Mouse (Mus musculus) hindbrain, embryonic 12.5 days (tissue): Measurements from ENCODE around the gene Ncoa4. TPM values are rescaled to one million over a fixed set of nuclear protein-coding genes. Genes with fewer than 3 reads are reported as not detected.
A peak's percentile ranks its signal among the peaks of the same experiment; 100 is the strongest.
"Not testable (repeated sequence)": the region's sequence is repeated elsewhere in the genome, so short reads cannot be mapped to it uniquely, and the experiment has no call there.

Source experiments
- ATAC-seq: fragments of 200-750 bp; cut with Nextera tagmentation; 2 replicates; pipeline ENCODE4 v1.8.0; 2017; ENCODE audit warnings: moderate TSS enrichment; ENCODE audit not compliant: low FRiP score
- H3K27ac ChIP-seq: fragments of 300-500 bp; sonication (generic); 2 replicates; pipeline ENCODE4 v1.5.1; 2016; ENCODE audit warnings: mild to moderate bottlenecking
- H3K27me3 ChIP-seq: fragments of 300-500 bp; sonication (generic); 2 replicates; pipeline ENCODE4 v1.6.1; 2016; ENCODE audit warnings: mild to moderate bottlenecking
- H3K36me3 ChIP-seq: fragments of 300-500 bp; sonication (generic); 2 replicates; pipeline ENCODE4 v1.6.1; 2016; ENCODE audit warnings: mild to moderate bottlenecking
- H3K4me1 ChIP-seq: fragments of 300-500 bp; sonication (generic); 2 replicates; pipeline ENCODE4 v1.6.1; 2016
- H3K4me2 ChIP-seq: fragments of 300-500 bp; sonication (generic); replicated peaks from 2 replicates; pipeline ENCODE4 v1.6.1; 2016; ENCODE audit warnings: mild to moderate bottlenecking
- H3K4me3 ChIP-seq: fragments of 300-500 bp; sonication (generic); 2 replicates; pipeline ENCODE4 v1.5.1; 2016; ENCODE audit warnings: mild to moderate bottlenecking
- H3K9ac ChIP-seq: fragments of 300-500 bp; sonication (generic); 2 replicates; pipeline ENCODE4 v1.6.1; 2016; ENCODE audit warnings: mild to moderate bottlenecking, moderate library complexity
- H3K9me3 ChIP-seq: fragments of 300-500 bp; sonication (generic); replicated peaks from 2 replicates; pipeline ENCODE4 v1.6.1; 2016; ENCODE audit warnings: mild to moderate bottlenecking
- WGBS: fragments of 180-500 bp; shearing (Covaris S2); methylation state at CpG from one replicate; pipeline ENCODE4 v1.1.7; 2016; 5-methylcytosine and 5-hydroxymethylcytosine counted together
- polyA plus RNA-seq: library from polyadenylated mRNA; unstranded; fragments of >200 nt; fragmentation: Nextera tagmentation; extraction: Ambion mirVana; gene quantifications from 2 replicates; pipeline ENCODE4 v1.2.1, GENCODE M21; 2016

The Ncoa4 gene
- polyA plus RNA-seq = 96.2 and 99.4 TPM in 2 replicates

DNA sequence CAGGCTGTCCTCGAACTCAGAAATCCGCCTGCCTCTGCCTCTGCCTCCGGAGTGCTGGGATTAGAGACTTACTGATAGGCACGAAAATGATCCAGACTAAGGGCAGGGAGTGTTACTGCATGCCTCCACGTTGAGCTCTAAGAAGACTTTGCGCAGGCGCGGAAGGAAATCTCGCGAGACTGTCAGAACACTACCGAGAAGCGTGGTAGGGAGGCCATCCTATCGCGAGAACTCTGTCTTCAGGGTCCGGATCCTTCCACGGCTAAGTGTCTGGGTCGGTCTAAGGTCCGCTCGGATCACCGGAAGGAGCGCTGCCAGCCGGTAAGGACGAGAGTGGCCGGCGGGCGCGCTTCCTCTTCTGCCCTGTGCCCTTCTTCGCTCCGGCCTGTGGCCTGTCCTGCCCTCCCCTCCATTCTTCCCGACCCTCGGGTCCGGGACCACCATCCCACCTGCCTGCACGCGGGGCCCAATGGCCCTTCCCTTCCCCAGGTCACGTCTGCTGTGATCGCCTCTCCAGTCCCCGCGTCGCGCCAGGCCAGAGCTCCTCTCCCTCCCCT lies at the start of gene Ncoa4:
Ncoa4 (plus strand) TSS at position 176 of the 557 bp plus-strand sequence.
- Histone ChIP-seq H3K9me3 (no peaks in the 10 kb centered on the region), H3K27me3 (no peaks in the 10 kb centered on the region; the same call in 1 of the 2 replicates), H3K9ac (peak within 1 kb of the TSS; percentile 88), H3K27ac (peak within 1 kb of the TSS; percentile 79), H3K36me3 (no peaks in the 10 kb centered on the region), H3K4me1 (peaks cover 22% of the 10 kb centered on the region), H3K4me2 (peak within 1 kb of the TSS; percentile 88), H3K4me3 (peak within 1 kb of the TSS; percentile 76)
- ATAC-seq = peak; percentile 98
- WGBS = 0% methylated on average over 40 of the region's 40 CpGs

DNA sequence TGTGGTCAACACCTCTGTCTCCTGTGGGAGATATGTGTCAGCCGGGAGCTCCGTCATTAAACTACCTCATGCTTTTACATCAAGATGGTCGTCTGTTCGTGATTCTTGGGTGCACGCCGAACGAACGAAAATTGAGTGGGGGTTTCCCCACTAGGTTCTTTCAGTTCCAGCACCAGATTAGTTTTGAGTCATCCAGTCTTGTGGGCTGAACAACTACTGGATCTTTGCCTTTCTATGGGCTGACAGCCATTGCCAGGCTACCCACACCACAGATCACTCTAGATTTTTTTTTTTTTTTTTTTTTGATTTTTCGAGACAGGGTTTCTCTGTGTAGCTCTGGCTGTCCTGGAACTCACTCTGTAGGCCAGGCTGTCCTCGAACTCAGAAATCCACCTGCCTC lies 47.5 kb upstream of the Ncoa4 start:
- not testable (repeated sequence) for H3K36me3 ChIP-seq, ATAC-seq, H3K4me1 ChIP-seq, H3K4me2 ChIP-seq, H3K27ac ChIP-seq, H3K4me3 ChIP-seq, H3K9ac ChIP-seq, H3K27me3 ChIP-seq, H3K9me3 ChIP-seq
- 88% methylated on average over 10 of the region's 10 CpGs for WGBS

DNA sequence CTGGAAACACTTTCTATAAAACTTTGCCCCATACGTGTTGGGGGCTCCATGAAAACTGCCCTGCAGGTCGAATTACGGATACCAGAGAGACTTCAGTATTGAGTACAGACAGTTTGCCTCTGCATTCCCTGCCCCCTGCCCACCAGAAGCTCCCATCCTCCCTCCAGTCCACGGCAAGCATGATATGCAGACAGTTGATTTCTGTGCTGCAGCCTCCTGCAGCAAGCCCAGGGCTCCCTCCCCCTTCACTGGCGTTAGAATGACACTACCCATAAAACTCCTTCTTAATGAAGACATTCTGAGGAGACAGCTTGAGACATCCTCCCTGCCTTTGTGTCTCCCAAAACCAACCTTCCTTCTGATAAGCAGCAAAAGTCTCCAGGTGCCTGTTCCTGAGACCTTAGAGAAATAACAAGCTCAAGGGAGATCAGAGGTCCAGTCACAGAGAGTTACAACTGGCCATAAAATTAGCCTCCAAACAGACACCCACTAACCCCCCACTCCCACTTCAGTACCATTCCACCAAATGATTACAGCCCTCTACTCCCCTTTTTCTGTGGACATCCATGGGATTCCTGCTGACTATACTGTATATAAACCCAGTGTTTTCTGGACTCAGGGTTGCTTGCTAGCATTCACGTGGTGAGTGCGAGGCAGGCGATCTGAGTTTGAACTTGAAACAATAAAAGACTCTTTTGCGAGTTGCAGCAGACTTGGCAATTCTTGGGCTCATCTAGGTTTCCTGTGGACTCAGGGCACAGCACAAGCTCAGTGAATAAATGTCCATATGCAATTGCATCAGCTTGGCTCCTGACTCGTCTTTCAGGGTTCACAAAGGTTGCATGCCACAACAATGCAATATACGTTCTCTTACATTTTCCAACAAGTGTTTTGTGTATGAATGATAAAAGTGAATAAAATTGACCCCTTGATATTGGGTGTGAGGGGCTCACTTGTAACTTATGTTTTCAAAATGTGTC lies 38.4 kb upstream of the Ncoa4 start:
- Histone ChIP-seq H3K4me2 (no peak overlapping the region), H3K27me3 (no peaks in the 10 kb centered on the region), H3K4me1 (no peaks in the 10 kb centered on the region), H3K9me3 (no peaks in the 10 kb centered on the region), H3K9ac (no peak overlapping the region), H3K36me3 (no peaks in the 10 kb centered on the region), H3K4me3 (no peak overlapping the region), H3K27ac (no peak overlapping the region)
- WGBS = 69% methylated on average over 11 of the region's 11 CpGs
- no peak for ATAC-seq

DNA sequence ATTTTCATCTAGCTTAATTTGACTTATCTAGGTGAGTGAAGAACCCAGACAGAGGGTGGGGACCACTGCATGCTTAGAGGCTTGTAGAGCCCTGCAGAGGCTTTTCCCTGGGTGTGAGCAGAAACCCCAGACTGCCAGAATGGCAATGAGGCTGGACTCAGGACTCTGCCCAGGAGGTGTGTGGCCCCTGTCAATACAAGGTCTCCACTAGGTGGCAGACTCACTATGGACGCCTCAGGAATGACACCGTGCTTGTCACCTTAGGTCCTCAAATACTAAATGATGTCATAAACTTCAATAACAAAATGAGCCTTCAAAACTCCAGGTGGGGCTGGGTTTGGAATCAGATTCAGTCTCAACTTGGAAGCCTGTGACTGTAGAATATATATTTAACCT lies 37.7 kb upstream of the Ncoa4 start:
- H3K4me2 ChIP-seq = no peak overlapping the region
- WGBS = 51% methylated on average over 2 of the region's 2 CpGs
- no peaks in the 10 kb centered on the region for H3K27me3 ChIP-seq
- no peak overlapping the region for H3K9ac ChIP-seq
- H3K4me3 ChIP-seq = no peak overlapping the region
- no peaks in the 10 kb centered on the region for H3K36me3 ChIP-seq
- H3K27ac ChIP-seq = no peak overlapping the region
- no peaks in the 10 kb centered on the region for H3K4me1 ChIP-seq
- H3K9me3 ChIP-seq = no peaks in the 10 kb centered on the region
- ATAC-seq = no peak

DNA sequence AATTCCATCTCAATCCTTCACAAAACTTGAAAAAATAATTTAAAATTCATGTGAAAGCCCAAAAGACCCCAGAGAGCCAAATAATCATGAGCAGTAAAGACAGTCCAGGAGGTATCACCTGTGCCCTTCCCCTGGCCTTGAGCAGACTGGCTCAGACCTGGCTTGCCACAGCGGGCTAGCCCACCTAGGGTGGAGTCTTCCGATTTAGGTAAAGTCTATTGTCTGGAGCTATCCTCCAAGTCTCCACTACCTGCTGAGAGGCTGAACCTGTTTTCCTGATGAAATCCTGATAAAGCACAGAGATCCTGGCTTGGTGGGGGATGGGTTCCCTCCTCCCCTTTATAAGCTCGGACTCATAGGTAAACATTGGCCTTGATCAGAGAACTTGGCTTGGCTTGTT lies 35.4 kb upstream of the Ncoa4 start:
- WGBS = 70% methylated on average over 3 of the region's 3 CpGs
- ATAC-seq = no peak
- Histone ChIP-seq H3K27ac (no peak overlapping the region), H3K4me2 (no peak overlapping the region), H3K4me3 (no peak overlapping the region), H3K9me3 (no peaks in the 10 kb centered on the region), H3K27me3 (no peaks in the 10 kb centered on the region), H3K36me3 (no peaks in the 10 kb centered on the region), H3K9ac (no peak overlapping the region), H3K4me1 (no peaks in the 10 kb centered on the region)

DNA sequence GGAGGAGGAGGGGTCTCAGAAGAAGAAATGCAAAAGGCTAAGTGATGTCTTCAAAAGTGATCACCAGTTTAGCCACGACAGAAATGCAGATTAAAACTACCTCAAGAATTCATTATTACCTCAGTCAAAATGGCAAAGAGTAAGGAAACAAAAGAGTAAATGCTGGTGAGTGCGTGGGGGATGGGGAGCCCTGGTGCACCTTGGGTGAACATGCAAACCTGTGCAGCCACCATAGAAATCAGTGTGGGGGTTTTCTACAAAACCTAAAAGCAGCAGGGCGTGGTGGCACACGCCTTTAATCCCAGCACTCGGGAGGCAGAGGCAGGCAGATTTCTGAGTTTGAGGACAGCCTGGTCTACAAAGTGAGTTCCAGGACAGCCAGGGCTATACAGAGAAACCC lies 34.4 kb upstream of the Ncoa4 start:
- not testable (repeated sequence) for H3K27ac ChIP-seq, H3K36me3 ChIP-seq, H3K4me3 ChIP-seq, H3K4me2 ChIP-seq, H3K4me1 ChIP-seq, H3K27me3 ChIP-seq, H3K9ac ChIP-seq, ATAC-seq, H3K9me3 ChIP-seq
- WGBS = 80% methylated on average over 5 of the region's 5 CpGs

DNA sequence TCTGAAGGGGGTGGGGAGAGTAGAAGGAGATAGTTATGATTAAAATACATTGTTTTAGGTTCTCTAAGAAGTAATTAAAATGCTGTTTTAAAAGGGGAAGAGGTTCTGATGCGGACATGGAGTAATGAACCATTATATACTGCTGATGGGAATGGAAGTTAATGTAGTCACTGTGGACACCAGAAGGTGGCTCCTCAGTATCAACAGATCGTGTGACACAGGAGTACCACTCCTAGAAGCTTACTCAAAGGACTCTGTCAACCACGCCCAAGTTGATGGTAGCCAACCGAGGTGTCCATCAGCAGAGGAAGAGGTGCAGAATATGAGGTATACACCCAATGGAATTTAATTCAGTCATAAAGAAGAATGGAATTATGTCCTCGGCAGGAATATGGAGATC lies 31.3 kb upstream of the Ncoa4 start:
- H3K4me1 ChIP-seq = no peaks in the 10 kb centered on the region
- WGBS = 83% methylated on average over 5 of the region's 5 CpGs
- H3K36me3 ChIP-seq = no peaks in the 10 kb centered on the region
- H3K27me3 ChIP-seq = no peaks in the 10 kb centered on the region
- H3K4me3 ChIP-seq = no peak overlapping the region
- H3K4me2 ChIP-seq = no peak overlapping the region
- H3K27ac ChIP-seq = no peak overlapping the region
- no peak for ATAC-seq
- H3K9ac ChIP-seq = no peak overlapping the region
- no peaks in the 10 kb centered on the region for H3K9me3 ChIP-seq

DNA sequence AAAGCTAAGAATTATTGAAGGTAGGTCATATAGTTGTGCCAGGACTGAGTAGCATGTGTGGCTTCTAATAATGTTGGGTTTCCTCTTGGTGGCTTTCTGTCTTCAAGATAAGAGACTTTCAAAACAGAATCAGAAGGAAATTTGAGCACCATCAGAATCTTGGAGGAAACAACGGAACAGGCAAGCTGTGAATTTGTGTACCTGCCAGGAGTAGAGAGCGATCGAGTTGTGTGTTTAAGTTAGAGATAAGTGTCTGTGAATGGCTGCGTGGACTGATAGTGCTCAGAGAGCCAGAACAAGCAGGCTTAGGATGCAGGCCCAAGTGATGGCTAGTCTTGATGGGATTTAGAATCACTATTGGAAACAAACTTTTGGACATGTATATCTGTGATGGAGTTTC lies 27.8 kb upstream of the Ncoa4 start:
- H3K9ac ChIP-seq = no peak overlapping the region
- no peaks in the 10 kb centered on the region for H3K27me3 ChIP-seq
- no peak overlapping the region for H3K4me2 ChIP-seq
- no peaks in the 10 kb centered on the region for H3K9me3 ChIP-seq
- no peak overlapping the region for H3K27ac ChIP-seq
- no peaks in the 10 kb centered on the region for H3K4me1 ChIP-seq
- WGBS = 93% methylated on average over 4 of the region's 4 CpGs
- H3K36me3 ChIP-seq = no peaks in the 10 kb centered on the region
- H3K4me3 ChIP-seq = no peak overlapping the region
- no peak for ATAC-seq

DNA sequence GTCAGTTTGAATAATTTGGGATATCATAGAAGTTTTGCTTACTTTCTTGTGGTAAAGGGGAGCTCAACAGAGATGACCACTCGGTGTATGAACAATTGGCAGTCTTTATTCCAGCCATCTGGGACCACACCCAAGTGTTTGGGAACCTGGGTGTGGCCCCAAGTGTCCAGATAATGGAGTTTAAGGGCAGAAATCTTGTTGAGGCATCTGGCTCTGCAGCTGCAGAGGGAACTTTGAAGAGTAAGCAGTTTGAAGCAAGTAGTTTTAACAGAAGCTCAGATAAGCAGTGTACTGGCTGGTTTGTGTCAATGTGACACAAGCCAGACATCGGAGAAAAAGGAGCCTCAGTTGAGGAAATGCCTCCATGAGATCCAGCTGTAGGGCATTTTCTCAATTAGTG lies 25.4 kb upstream of the Ncoa4 start:
- Histone ChIP-seq H3K36me3 (no peaks in the 10 kb centered on the region), H3K27ac (no peak overlapping the region), H3K9me3 (no peaks in the 10 kb centered on the region), H3K9ac (no peak overlapping the region), H3K27me3 (no peaks in the 10 kb centered on the region), H3K4me3 (no peak overlapping the region), H3K4me2 (no peak overlapping the region), H3K4me1 (no peaks in the 10 kb centered on the region)
- ATAC-seq = no peak
- WGBS = 81% methylated on average over 2 of the region's 2 CpGs

DNA sequence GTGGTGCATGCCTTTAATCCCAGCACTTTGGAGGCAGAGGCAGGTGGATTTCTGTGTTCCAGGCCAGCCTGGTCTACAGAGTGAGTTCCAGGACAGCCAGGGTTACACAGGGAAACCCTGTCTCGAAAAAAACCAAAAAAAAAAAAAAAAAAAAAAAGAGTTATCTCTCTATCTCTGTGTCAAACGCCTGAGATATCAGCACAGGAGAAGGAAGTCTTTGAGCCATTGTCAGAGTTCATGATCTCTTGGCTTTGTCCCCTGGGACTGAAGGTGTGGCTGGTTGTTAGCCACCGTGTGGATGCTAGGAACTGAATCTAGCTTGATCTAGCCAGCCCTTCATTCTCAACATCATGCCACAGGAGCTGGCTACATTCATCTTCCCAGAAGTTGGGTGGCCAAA lies 23.2 kb upstream of the Ncoa4 start:
- H3K4me3 ChIP-seq, H3K9me3 ChIP-seq, H3K4me2 ChIP-seq, H3K4me1 ChIP-seq, H3K27ac ChIP-seq, H3K9ac ChIP-seq, H3K27me3 ChIP-seq, H3K36me3 ChIP-seq, ATAC-seq: not testable (repeated sequence)
- 76% methylated on average over 3 of the region's 3 CpGs for WGBS

DNA sequence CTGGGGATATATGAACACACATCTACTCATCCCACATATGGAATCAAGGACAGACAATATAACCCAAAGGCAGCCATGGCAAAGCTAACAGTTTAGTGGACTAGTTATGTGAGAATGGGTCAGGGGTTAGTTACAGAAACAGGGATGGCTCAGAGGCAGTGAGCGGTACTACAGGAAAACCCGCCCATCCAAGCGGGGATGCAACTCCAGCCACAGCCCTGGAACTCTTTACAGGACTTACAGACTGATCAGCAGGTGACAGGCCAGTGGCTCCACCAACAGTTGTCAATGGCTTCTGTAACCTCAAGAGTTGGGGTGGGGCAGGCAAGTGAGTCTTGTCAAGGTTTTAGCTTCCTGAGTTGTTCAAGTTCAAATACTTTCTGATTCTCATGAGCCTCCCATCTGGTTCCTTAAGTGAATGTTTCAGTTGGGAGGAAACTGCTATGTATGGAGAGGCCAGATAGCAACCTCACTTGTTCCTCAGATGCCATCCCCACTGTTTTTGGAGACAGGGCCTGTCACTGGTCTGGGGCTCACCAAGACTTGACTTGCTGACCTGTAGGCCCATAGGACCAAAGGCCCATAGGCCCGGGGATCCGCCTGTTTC lies 19.2 kb upstream of the Ncoa4 start:
- Histone ChIP-seq H3K4me2 (no peak overlapping the region), H3K4me1 (no peaks in the 10 kb centered on the region), H3K4me3 (no peak overlapping the region), H3K36me3 (no peaks in the 10 kb centered on the region), H3K9ac (no peak overlapping the region), H3K27ac (no peak overlapping the region), H3K27me3 (no peaks in the 10 kb centered on the region), H3K9me3 (no peaks in the 10 kb centered on the region)
- WGBS = 78% methylated on average over 5 of the region's 5 CpGs
- no peak for ATAC-seq

DNA sequence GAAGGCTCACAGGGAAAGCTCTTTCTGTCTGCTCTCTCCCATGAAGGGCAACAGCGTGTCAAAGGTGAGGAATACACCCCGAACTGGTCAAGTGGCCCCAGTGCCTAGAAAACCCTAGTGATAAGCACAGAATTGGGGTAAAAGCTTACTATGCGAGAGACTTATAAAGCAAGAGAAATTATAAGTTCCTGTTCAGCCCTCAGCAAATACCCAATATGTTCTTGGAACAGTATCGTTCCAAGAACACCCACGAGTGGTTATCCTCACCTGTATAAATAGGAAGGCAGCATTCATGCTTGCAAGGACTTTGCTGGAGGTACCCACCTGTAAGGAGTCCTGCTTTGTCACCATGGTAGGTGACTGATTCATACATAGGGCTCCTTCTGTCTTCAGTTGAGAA lies 17.9 kb upstream of the Ncoa4 start, which contains the start of gene Msmb:
Msmb (plus strand) TSS at position 301 of the 400 bp plus-strand sequence.
- no peak for ATAC-seq
- H3K27ac ChIP-seq = no peak within 1 kb of the TSS
- no peak within 1 kb of the TSS for H3K4me2 ChIP-seq
- no peaks in the 10 kb centered on the region; the same call in 1 of the 2 replicates for H3K9me3 ChIP-seq
- H3K9ac ChIP-seq = no peak within 1 kb of the TSS
- no peaks in the 10 kb centered on the region for H3K27me3 ChIP-seq
- H3K4me1 ChIP-seq = no peaks in the 10 kb centered on the region
- WGBS = 88% methylated on average over 5 of the region's 5 CpGs
- H3K4me3 ChIP-seq = no peak within 1 kb of the TSS
- H3K36me3 ChIP-seq = no peaks in the 10 kb centered on the region
